Mouse (Mus musculus) urinary bladder, adult 18-20 months (tissue): ENCODE results near the gene Sema4g.

Source experiments
- DNase-seq, 2 experiments: peaks; one replicate each; pipeline ENCODE4 v3.0.0; 2022; ENCODE audit warnings: low spot score in 2 of 2, mixed read lengths in 2 of 2

Gene Sema4g

GRCm38 (mm10) chr19:45048644-45049365 is 59.9 kb downstream of the Sema4g start:
- DNase-seq: no peak

GRCm38 (mm10) chr19:45049523-45049922 is 60.6 kb downstream of the Sema4g start:
- DNase-seq: no peak
